Mouse (Mus musculus): ENCODE measurements around the gene Sec63.

Gene Sec63

GRCm38 (mm10) chr10:42760999-42761900 is at the start of gene Sec63:
Gene Sec63 (plus strand): TSS chr10:42761496.
- DNase-seq, result peak; percentile 100

GRCm38 (mm10) chr10:42714676-42715075 is 46.6 kb upstream of the Sec63 start:
- peak; percentile 42 for DNase-seq

DNA sequence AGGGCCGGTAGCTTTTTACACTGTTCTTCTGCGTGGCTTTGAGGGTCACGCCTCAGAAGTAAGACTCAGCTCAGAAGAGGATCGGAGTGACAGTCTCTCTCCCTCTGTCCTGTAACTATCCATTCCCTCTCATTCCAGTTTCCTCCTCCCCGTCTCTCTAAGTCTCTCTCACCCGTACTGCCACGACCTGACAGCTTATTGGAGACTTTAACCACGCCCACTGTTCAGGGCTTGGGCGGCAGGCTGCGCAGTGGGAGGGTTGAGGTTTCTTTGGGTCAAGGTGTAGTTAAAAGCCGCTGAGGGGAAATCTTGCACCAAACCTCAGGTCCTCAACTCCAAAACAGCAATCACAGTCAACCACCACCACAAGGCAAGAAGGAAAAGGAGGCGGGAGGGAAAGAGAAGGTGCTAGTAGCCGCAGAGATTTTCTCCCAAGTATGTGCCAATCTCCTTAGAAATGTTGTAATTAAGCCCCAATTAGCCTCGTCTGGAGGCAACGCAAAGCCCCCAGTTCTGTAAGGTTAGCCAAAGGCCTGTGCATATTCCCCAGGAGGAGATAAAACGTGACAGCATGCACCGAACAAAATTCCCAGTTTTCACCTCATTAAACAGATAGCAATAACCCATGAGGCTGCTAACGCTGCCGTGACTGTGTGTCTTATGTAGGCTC is 45.8 kb upstream of the Sec63 start:
- DNase-seq, result peak; percentile 27

GRCm38 (mm10) chr10:42722116-42722515 is 39.2 kb upstream of the Sec63 start:
- DNase-seq, result no peak

- no peak for DNase-seq
These were observed 37.7 kb upstream of the Sec63 start for GRCm38 (mm10) chr10:42723275-42724232.

GRCm38 (mm10) chr10:42729607-42730006 is 31.7 kb upstream of the Sec63 start:
- no peak for DNase-seq

DNA sequence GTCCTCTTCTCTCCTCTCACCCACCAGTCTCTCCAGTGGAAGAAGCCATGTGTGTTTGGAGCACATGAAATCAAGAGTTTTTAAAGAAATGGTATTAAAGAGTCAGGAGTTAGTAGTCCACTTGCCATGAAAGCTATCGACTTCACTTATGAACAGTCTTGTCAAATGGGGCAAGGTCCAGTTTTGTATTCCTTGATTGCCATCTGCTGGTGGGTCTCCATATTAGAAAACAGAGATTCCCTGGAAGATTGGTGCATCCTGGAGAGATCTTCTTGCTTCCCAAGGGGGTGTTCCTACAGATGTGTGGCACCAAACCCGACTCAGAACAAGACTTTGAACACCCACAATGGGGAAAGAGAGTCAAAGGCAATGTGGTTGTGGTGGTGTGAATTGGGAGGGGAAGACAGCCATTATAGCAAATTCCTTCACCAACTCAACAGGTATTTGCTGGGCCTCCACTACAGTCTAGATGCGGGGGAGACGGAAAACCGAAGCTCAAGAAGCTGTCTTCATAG is 26.7 kb upstream of the Sec63 start:
- DNase-seq, result peak; percentile 52

DNA sequence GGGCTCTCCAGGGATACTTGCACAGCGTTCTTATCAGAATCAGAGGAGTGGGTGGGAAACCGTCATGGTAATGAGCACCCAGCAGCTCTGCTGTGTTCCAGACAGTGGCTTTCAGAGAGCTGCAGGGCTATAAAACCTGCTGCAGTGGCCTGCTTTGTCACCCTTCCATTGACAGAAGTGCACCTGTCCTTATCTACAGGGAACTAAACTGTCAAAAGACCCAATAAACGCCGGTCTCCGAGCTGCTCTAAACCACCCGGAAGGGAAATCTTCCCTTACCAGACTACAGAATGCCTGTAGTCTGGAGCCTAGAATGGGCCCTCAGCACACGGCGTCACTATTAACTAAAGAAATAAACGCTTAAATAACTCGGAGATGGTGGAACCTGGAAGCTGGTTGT is 9.5 kb upstream of the Sec63 start:
- no peak for DNase-seq

GRCm38 (mm10) chr10:42754341-42754740 is 7.0 kb upstream of the Sec63 start:
- no peak for DNase-seq

DNA sequence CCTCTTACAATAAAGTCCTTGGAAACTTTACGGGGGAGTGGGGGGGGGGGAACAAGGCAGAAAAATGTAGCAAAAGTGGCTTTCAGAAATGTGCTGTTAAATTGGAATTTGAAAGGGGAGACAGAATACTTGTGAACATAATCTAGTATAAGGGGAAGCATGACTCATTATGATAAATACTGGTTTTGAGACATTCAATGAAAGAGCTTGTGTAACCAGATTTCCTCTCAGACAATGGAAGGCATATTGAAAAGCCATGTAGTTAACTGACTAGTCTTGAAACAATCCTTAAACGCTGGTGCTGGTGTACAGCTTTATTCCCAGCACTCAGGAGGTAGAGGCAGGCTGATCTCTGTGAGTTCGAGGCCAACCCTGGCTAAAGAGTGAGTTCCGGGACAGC is 1.6 kb upstream of the Sec63 start:
- DNase-seq, result no peak

- peak; percentile 21 for DNase-seq
These were observed 967 bp upstream of the Sec63 start for GRCm38 (mm10) chr10:42760329-42760728.

DNA sequence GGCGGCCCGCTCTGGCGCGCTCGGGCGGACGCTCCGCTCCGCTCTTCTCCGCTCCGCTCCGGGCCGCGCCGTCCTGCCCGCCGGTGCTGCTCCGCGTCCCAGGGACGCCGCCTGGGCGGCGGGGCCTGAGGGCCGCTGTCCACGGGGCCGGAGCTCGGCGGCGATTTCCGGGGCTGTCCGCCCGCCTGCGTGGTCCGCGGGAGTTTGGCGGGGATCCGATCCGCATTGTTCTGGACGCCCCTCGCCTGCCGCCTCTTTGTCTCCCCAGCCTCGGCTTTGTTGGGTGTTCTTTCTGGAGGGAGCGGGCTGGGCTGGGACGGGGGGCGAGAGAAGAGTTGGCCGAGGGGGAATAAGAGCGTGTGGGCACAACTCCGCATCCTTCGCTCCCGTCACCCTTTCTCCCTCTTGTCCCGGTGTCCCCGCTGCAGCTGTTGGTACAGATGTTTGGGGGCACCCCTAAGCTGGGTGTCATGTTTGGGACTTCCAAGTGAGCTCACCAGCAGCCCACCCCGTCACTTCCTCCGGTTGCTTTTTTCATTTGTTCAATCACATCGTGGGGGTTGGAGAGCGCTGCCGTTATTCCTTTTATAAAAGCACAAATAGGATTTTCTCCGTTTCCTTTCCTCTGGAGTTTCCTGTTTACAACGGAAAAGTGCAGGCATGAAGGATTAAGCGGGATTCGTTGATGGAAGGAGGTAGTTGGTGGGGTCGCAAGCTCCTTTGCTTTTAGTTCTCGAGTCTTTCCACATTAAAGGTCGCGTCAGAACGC is 789 bp downstream of the Sec63 start:
- DNase-seq, result peak; percentile 66

DNA sequence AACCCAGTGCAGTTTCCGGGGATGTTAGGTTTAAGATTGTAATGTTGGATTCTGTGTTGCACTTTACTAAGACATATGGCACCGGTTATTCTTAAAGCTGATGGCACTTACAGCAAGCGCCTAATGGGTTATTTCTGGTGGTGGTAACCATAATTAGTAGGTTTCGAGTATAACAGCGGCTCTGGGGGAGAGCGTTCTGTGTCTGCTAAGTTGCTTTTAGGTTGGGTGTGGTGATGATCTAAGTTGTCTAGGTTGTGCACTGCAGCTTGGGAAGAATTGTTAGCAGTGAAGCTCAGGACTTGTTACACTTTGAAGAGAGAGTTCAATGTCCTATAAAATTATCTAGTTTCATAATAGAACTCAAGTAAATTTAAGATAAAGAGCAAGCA is 1.4 kb downstream of the Sec63 start:
- no peak for DNase-seq

DNA sequence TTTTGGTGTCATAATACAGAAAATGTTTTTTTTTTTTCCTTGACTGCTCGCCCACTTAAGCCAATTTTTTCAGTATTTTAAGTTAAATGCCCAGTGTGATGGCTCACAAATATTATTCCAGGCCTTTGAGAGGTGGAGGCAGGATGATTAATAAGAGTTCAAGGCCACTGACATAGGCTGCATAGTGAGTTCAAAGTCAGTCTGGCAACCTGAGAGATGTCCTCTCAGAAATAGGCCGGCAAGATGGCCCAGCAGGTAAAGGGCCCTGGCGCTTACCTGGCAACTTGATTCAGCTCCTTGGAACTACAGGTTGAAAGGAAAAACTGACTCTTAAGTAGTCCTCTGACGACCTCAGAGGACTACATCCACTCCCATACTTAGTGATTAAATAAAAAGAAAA is 1.9 kb downstream of the Sec63 start:
- no peak for DNase-seq

DNA sequence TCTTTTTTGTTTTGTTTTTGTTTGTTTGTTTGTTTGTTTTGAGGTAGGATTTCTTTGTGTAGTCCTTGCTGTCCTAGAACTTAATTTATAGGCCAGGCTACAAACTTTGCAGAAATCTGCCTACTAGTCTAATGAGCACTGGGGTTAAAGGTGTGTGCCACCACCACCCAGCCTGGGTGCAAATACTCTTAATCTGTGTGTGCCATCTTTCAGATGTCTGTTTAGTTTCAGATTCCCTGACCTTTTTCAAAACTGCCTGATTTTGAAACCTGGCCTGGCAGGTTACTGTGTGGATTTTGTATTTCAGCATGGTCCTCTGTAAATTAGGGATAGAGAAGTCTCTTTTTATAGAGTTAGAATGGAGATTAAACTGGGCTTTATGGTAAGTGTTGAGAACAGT is 4.0 kb downstream of the Sec63 start:
- DNase-seq, result no peak

GRCm38 (mm10) chr10:42775450-42775849 is 14.2 kb downstream of the Sec63 start:
- DNase-seq, result no peak

GRCm38 (mm10) chr10:42780753-42781152 is 19.5 kb downstream of the Sec63 start:
- DNase-seq, result no peak

GRCm38 (mm10) chr10:42781672-42782071 is 20.4 kb downstream of the Sec63 start:
- DNase-seq, result no peak

GRCm38 (mm10) chr10:42800922-42801321 is 39.6 kb downstream of the Sec63 start:
- no peak for DNase-seq

DNA sequence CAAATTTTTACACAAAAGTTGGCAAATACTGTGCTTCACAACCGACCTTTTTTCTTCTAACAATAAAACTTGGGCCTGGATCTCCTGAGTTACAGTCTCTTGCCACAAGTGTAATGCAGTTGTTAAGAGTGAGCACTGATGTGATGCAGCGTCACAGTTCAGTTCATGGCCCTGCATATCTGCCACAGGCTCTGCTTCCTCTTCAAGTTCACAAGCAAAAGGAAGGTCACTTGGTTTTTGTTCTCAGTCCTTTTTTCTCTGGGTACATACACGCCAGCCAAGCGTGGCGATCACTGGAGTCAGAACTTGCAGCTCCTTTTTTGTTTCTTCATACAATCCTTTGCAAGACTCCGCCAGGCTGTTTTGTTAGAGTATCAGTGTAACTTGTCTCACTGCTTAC is 64.6 kb downstream of the Sec63 start:
- DNase-seq, result no peak

DNA sequence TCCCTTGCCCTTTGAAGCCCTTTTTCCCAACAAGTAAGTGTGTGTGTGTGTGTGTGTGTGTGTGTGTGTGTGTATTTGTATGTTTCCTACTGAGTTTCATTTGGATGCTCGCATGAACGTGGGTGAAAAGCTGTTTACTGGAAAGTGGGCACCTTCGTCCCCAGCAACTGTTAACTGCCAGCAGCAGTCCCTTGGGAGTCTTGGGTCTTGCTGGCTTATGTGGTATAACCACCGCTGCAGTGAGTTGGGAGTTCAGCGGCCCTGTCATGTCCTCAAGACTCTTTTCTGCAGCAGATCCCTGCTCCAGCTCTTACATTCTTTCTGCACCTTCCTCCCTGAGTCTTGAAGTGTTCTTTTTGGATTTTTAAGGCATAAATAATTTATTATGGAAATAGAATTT is 65.9 kb downstream of the Sec63 start:
- no peak for DNase-seq

GRCm38 (mm10) chr10:42830007-42830406 is 68.7 kb downstream of the Sec63 start:
- DNase-seq, result no peak
